Mouse (Mus musculus) forebrain, embryonic 15.5 days (tissue): ENCODE measurements at regions not wholly inside any gene's neighbourhood (a gene's known extent, or its start where the extent isn't known, plus 50 kb on each side); places are given as distances from the start of the nearest gene placed in this dataset.

Experiments used
- ATAC-seq: fragments of 200-750 bp; cut with Nextera tagmentation; replicated peaks from 2 replicates; pipeline ENCODE4 v1.8.0; 2017; ENCODE audit warnings: mild to moderate bottlenecking, moderate TSS enrichment, moderate library complexity
- H3K27ac ChIP-seq: fragments of 300-500 bp; sonication (generic); replicated peaks from 2 replicates; pipeline ENCODE4 v1.5.1; 2015; ENCODE audit warnings: mild to moderate bottlenecking, inconsistent platforms
- H3K27me3 ChIP-seq: fragments of 300-500 bp; sonication (generic); 2 replicates; pipeline ENCODE4 v1.6.1; 2015; ENCODE audit warnings: inconsistent platforms
- H3K36me3 ChIP-seq: fragments of 300-500 bp; sonication (generic); 2 replicates; pipeline ENCODE4 v1.6.1; 2015; ENCODE audit warnings: mild to moderate bottlenecking, inconsistent platforms
- H3K4me1 ChIP-seq: fragments of 300-500 bp; sonication (generic); 2 replicates; pipeline ENCODE4 v1.6.1; 2015; ENCODE audit warnings: inconsistent platforms
- H3K4me2 ChIP-seq: fragments of 300-500 bp; sonication (generic); replicated peaks from 2 replicates; pipeline ENCODE4 v1.6.1; 2015; ENCODE audit warnings: mild to moderate bottlenecking, inconsistent platforms
- H3K4me3 ChIP-seq: fragments of 300-500 bp; sonication (generic); 2 replicates; pipeline ENCODE4 v1.5.1; 2015; ENCODE audit warnings: mild to moderate bottlenecking, inconsistent platforms
- H3K9ac ChIP-seq: fragments of 300-500 bp; sonication (generic); replicated peaks from 2 replicates; pipeline ENCODE4 v1.6.1; 2015; ENCODE audit warnings: mild to moderate bottlenecking, inconsistent platforms
- H3K9me3 ChIP-seq: fragments of 300-500 bp; sonication (generic); 2 replicates; pipeline ENCODE4 v1.6.1; 2016; ENCODE audit warnings: inconsistent platforms
- WGBS: fragments of 180-500 bp; shearing (Covaris S2); methylation state at CpG from one replicate; pipeline ENCODE4 v1.1.7; 2015; ENCODE audit warnings: mixed read lengths; 5-methylcytosine and 5-hydroxymethylcytosine counted together

GRCm38 (mm10) chr19:33029688-33030444, 272.6 kb downstream of the Pten start:
- no peak overlapping the region for H3K4me3 ChIP-seq
- H3K36me3 ChIP-seq: no peaks in the 10 kb centered on the region
- no peak overlapping the region for H3K27ac ChIP-seq
- no peak overlapping the region for H3K9ac ChIP-seq
- ATAC-seq: no peak
- 79% methylated on average over 5 of the region's 5 CpGs for WGBS
- no peaks in the 10 kb centered on the region for H3K27me3 ChIP-seq
- H3K9me3 ChIP-seq: no peaks in the 10 kb centered on the region
- no peaks in the 10 kb centered on the region for H3K4me1 ChIP-seq
- no peak overlapping the region for H3K4me2 ChIP-seq

- no peaks in the 10 kb centered on the region for H3K9me3 ChIP-seq
- no peak overlapping the region for H3K4me3 ChIP-seq
- no peaks in the 10 kb centered on the region for H3K4me1 ChIP-seq
- WGBS: 76% methylated on average over 5 of the region's 5 CpGs
- H3K4me2 ChIP-seq: no peak overlapping the region
- no peak overlapping the region for H3K27ac ChIP-seq
- no peak for ATAC-seq
- no peaks in the 10 kb centered on the region for H3K36me3 ChIP-seq
- H3K9ac ChIP-seq: no peak overlapping the region
- no peaks in the 10 kb centered on the region for H3K27me3 ChIP-seq
Observed at GRCm38 (mm10) chr19:33040512-33040911, 283.2 kb downstream of the Pten start.

GRCm38 (mm10) chr19:33040991-33041390, 283.7 kb downstream of the Pten start:
- no peak for ATAC-seq
- WGBS: 87% methylated on average over 6 of the region's 6 CpGs
- no peaks in the 10 kb centered on the region for H3K36me3 ChIP-seq

GRCm38 (mm10) chr19:33042760-33043159, 285.5 kb downstream of the Pten start:
- Histone ChIP-seq H3K4me2 (no peak overlapping the region), H3K9ac (no peak overlapping the region), H3K36me3 (no peaks in the 10 kb centered on the region), H3K4me3 (no peak overlapping the region), H3K9me3 (no peaks in the 10 kb centered on the region), H3K27me3 (no peaks in the 10 kb centered on the region), H3K4me1 (no peaks in the 10 kb centered on the region), H3K27ac (no peak overlapping the region)
- no peak for ATAC-seq
- WGBS: 76% methylated on average over 2 of the region's 2 CpGs

More at GRCm38 (mm10) chr19:33040991-33041390, 283.7 kb downstream of the Pten start:
- no peak overlapping the region for H3K9ac ChIP-seq
- no peak overlapping the region for H3K4me3 ChIP-seq
- H3K9me3 ChIP-seq: no peaks in the 10 kb centered on the region
- no peak overlapping the region for H3K4me2 ChIP-seq
- no peaks in the 10 kb centered on the region for H3K27me3 ChIP-seq
- no peaks in the 10 kb centered on the region for H3K4me1 ChIP-seq
- no peak overlapping the region for H3K27ac ChIP-seq

- 90% methylated on average over 3 of the region's 3 CpGs for WGBS
- H3K4me2 ChIP-seq: no peak overlapping the region
- H3K4me1 ChIP-seq: no peaks in the 10 kb centered on the region
- ATAC-seq: no peak
- no peak overlapping the region for H3K9ac ChIP-seq
- no peaks in the 10 kb centered on the region for H3K36me3 ChIP-seq
- H3K9me3 ChIP-seq: no peaks in the 10 kb centered on the region
- H3K4me3 ChIP-seq: no peak overlapping the region
- no peak overlapping the region for H3K27ac ChIP-seq
- H3K27me3 ChIP-seq: no peaks in the 10 kb centered on the region
Observed at GRCm38 (mm10) chr19:33043696-33044095, 286.4 kb downstream of the Pten start.

- H3K27ac ChIP-seq: no peak overlapping the region
- H3K4me1 ChIP-seq: no peaks in the 10 kb centered on the region
- 51% methylated on average over 9 of the region's 9 CpGs for whole genome bisulfite sequencing
- H3K4me2 ChIP-seq: no peak overlapping the region
- H3K9ac ChIP-seq: no peak overlapping the region
- no peaks in the 10 kb centered on the region for H3K36me3 ChIP-seq
- ATAC-seq: no peak
- H3K9me3 ChIP-seq: no peaks in the 10 kb centered on the region
- H3K27me3 ChIP-seq: no peaks in the 10 kb centered on the region
- no peak overlapping the region for H3K4me3 ChIP-seq
Observed at GRCm38 (mm10) chr19:33048754-33049442, 291.6 kb downstream of the Pten start.

GRCm38 (mm10) chr19:33053199-33053867, 296.0 kb downstream of the Pten start:
- Histone ChIP-seq H3K4me2 (no peak overlapping the region), H3K27ac (no peak overlapping the region), H3K36me3 (no peaks in the 10 kb centered on the region), H3K4me3 (no peak overlapping the region), H3K27me3 (no peaks in the 10 kb centered on the region), H3K9ac (no peak overlapping the region), H3K9me3 (no peaks in the 10 kb centered on the region), H3K4me1 (no peaks in the 10 kb centered on the region)
- ATAC-seq: no peak
- 71% methylated on average over 4 of the region's 4 CpGs for WGBS

- no peaks in the 10 kb centered on the region for H3K27me3 ChIP-seq
- no peak overlapping the region for H3K4me2 ChIP-seq
- ATAC-seq: no peak
- H3K27ac ChIP-seq: no peak overlapping the region
- 77% methylated on average over 10 of the region's 10 CpGs for WGBS
- no peaks in the 10 kb centered on the region for H3K4me1 ChIP-seq
- H3K9ac ChIP-seq: no peak overlapping the region
- no peaks in the 10 kb centered on the region for H3K36me3 ChIP-seq
- H3K9me3 ChIP-seq: no peaks in the 10 kb centered on the region
- no peak overlapping the region for H3K4me3 ChIP-seq
Observed at GRCm38 (mm10) chr19:33056372-33056791, 299.1 kb downstream of the Pten start.

GRCm38 (mm10) chr19:33061006-33061405, 303.7 kb downstream of the Pten start:
- no peak overlapping the region for H3K4me2 ChIP-seq
- peaks cover 2% of the 10 kb centered on the region; the same call in 1 of the 2 replicates for H3K4me1 ChIP-seq
- H3K27ac ChIP-seq: no peak overlapping the region
- H3K4me3 ChIP-seq: no peak overlapping the region
- H3K9ac ChIP-seq: no peak overlapping the region
- H3K9me3 ChIP-seq: no peaks in the 10 kb centered on the region
- ATAC-seq: no peak
- H3K27me3 ChIP-seq: no peaks in the 10 kb centered on the region
- no peaks in the 10 kb centered on the region for H3K36me3 ChIP-seq

GRCm38 (mm10) chr19:33062165-33063058, 305.1 kb downstream of the Pten start:
- H3K27ac ChIP-seq: no peak overlapping the region
- no peak overlapping the region for H3K4me3 ChIP-seq

GRCm38 (mm10) chr19:33065274-33066200, 308.2 kb downstream of the Pten start:
- Histone ChIP-seq H3K4me3 (no peak overlapping the region), H3K9ac (no peak overlapping the region), H3K9me3 (no peaks in the 10 kb centered on the region), H3K27ac (no peak overlapping the region), H3K36me3 (no peaks in the 10 kb centered on the region), H3K27me3 (no peaks in the 10 kb centered on the region), H3K4me1 (peaks cover 2% of the 10 kb centered on the region; the same call in 1 of the 2 replicates), H3K4me2 (no peak overlapping the region)
- 65% methylated on average over 19 of the region's 19 CpGs for WGBS
- no peak for ATAC-seq

More at GRCm38 (mm10) chr19:33062165-33063058, 305.1 kb downstream of the Pten start:
- WGBS: 88% methylated on average over 8 of the region's 8 CpGs
- H3K27me3 ChIP-seq: no peaks in the 10 kb centered on the region
- no peaks in the 10 kb centered on the region for H3K9me3 ChIP-seq
- no peaks in the 10 kb centered on the region for H3K36me3 ChIP-seq
- no peak overlapping the region for H3K9ac ChIP-seq
- no peak for ATAC-seq
- peaks cover 2% of the 10 kb centered on the region; the same call in 1 of the 2 replicates for H3K4me1 ChIP-seq
- no peak overlapping the region for H3K4me2 ChIP-seq
